Mouse (Mus musculus): Measurements from ENCODE around the gene Tspan14. TPM values are rescaled to one million over a fixed set of nuclear protein-coding genes. Genes with fewer than 3 reads are reported as not detected.

Tspan14 gene
- polyA plus RNA-seq, 1 experiment from 2014 or later, result 88.2 TPM

DNA sequence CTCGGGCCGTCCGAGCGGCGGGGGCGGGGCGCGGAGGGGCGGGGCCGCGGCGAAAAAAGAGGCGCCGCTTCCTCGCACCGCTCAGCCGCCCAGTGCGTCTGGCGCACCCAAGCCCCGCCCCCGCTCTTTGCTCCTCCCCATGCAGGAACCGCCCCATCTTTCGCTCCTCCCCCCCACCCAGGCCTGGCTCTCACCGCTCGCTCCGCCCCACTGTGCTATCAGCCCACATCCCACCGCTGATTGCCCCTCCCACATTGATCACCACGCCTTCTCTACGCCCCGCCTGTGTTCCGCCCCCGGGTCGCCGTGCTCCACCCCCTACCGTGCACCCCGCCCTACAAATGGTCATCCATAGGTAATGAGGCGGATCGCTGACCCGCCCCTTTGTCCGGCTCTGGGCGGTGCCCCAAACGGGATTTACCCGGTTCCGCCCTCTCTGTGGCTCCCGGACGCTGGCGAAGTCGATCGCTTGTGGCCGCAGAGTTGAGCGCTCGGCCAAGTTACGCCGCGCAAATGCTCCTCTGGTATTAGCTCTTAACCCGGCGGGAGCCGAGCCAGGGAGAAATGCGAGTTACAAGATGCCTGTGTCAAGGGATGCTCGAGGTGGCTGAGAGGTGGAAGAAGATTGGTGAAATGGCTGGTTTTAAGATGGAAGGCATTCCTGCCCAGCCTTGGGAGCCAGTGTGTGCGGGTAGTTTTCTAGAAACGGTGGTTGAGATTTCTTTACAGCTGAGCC lies 423 bp upstream of the Tspan14 start:
- H3K4me2 ChIP-seq (replicated peaks; ENCODE audit: low read depth, low read length), result peak overlapping the region; percentile 86
- 2% methylated on average over 39 of the region's 62 CpGs for WGBS

DNA sequence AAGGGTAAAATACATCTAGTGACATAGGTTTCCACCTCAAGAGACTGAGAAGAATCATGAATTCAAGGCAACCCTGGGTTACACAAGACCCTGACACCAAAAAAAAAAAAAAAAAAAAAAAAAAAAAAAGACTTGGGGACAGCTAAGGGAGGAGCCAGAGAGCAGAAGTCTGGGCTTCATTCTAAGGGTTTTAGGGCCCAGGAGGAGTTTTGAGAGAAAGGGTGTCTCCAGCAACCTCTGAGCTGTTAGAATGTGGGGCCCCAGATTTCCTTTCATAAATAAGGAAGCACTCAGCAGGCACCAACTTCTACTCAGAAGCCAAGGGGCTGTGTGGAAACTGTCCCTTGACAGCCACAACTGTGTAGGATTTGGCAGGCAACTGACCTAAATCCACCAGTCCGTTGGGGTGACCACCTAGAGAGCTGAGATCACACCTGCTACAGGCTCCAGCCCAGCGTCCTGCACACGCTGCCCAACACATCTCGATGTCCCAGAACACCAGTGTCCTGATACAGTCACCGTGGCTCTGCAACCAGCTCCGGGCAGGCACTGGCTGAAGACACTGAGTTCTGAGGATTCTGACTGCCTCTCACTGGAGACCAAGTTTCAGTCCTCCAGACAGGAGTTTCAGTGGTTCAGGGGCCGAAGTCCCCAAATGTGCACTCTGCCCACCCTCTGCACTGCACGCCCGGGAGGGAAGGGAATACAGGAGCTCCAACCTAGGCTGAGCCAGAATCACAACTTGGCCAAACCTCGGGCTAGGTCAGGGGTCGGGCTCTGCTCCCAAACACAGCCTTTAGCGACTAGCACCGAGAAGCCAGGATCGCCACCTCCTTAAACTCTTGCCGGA lies 875 bp downstream of the Tspan14 start:
- Histone ChIP-seq H3K27me3 (ENCODE audit: control insufficient read depth, insufficient read depth, low read length) (no peaks in the 10 kb centered on the region), H3K4me2 (replicated peaks; ENCODE audit: low read depth, low read length) (peak overlapping the region; percentile 86), H3K4me3 (ENCODE audit: low read depth, low read length) (peak overlapping the region; percentile 89), H3K36me3 (ENCODE audit: control insufficient read depth, insufficient read depth, low read length) (no peaks in the 10 kb centered on the region), H3K9me3 (ENCODE audit: control insufficient read depth, low read depth, low read length) (no peaks in the 10 kb centered on the region), H3K9ac (replicated peaks; ENCODE audit: low read depth, low read length) (peak overlapping the region; percentile 79), H3K4me1 (ENCODE audit: control insufficient read depth, insufficient read depth, low read length) (peaks cover 21% of the 10 kb centered on the region; the same call in 1 of the 2 replicates), H3K27ac (ENCODE audit: low read length) (peak overlapping the region; percentile 80; the same call in 1 of the 2 replicates)
- under 1% methylated on average over 15 of the region's 15 CpGs for WGBS
- 0 out of 2 replicates have a peak, but pooled peaks have one; percentile 1 for ATAC-seq (ENCODE audit: insufficient number of reproducible peaks, insufficient read depth, low FRiP score, low read depth)

More for the DNA sequence above, 423 bp upstream of the Tspan14 start:
- Histone ChIP-seq H3K9ac (replicated peaks; ENCODE audit: low read depth, low read length) (peak overlapping the region; percentile 79), H3K36me3 (ENCODE audit: control insufficient read depth, insufficient read depth, low read length) (no peaks in the 10 kb centered on the region), H3K27ac (ENCODE audit: low read length) (peak overlapping the region; percentile 80), H3K27me3 (ENCODE audit: control insufficient read depth, insufficient read depth, low read length) (no peaks in the 10 kb centered on the region), H3K4me1 (ENCODE audit: control insufficient read depth, insufficient read depth, low read length) (peaks cover 20% of the 10 kb centered on the region; the same call in 1 of the 2 replicates), H3K4me3 (ENCODE audit: low read depth, low read length) (peak overlapping the region; percentile 89), H3K9me3 (ENCODE audit: control insufficient read depth, low read depth, low read length) (no peaks in the 10 kb centered on the region)
- peak; percentile 93 for ATAC-seq (ENCODE audit: insufficient number of reproducible peaks, insufficient read depth, low FRiP score, low read depth)

DNA sequence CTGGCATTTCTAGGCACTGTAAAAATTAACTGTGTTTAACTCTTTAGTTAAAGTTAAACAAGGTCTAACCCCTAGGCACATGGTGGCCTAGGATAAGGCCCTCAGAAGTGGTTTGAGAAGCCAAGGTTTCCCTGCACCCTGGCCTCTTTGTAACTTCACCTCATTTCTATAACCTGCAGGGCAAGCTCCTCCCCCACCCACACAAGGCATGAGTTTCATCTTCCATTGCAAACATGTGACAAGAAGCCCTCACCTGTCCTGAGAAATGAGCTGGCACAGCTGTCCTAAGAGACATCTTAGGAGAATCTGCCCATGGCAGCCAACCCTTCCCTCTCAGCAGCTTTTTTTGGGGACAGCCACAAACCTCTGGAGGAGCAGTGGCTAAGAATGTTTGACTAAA lies 1.7 kb downstream of the Tspan14 start:
- H3K9me3 ChIP-seq (ENCODE audit: control insufficient read depth, low read depth, low read length), result no peaks in the 10 kb centered on the region
- no peaks in the 10 kb centered on the region for H3K36me3 ChIP-seq (ENCODE audit: control insufficient read depth, insufficient read depth, low read length)
- no peak overlapping the region for H3K27ac ChIP-seq (ENCODE audit: low read length)
- H3K4me1 ChIP-seq (ENCODE audit: control insufficient read depth, insufficient read depth, low read length), result peaks cover 27% of the 10 kb centered on the region
- peak overlapping the region; percentile 89 for H3K4me3 ChIP-seq (ENCODE audit: low read depth, low read length)
- H3K4me2 ChIP-seq (replicated peaks; ENCODE audit: low read depth, low read length), result peak overlapping the region; percentile 86
- H3K9ac ChIP-seq (replicated peaks; ENCODE audit: low read depth, low read length), result no peak overlapping the region
- ATAC-seq (ENCODE audit: insufficient number of reproducible peaks, insufficient read depth, low FRiP score, low read depth), result no peak
- H3K27me3 ChIP-seq (ENCODE audit: control insufficient read depth, insufficient read depth, low read length), result no peaks in the 10 kb centered on the region

DNA sequence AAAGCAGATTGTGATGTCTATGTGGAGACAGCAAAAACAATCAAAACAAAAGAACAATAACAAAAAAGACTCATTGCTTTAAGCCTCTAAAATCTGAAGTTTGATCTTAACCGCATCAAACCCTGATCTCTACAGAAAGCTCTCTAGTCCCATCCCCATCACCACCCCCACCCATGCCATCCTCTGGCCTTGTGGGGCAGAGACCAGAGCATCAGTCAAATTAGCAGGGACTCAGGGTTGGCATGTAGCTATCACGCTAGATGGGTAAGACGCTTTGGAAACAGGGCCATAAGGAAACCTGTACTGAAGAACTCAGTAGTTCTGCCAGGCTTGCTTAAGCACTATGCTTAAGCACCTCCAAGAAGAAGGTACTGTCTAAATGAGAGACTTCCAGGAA lies 2.4 kb downstream of the Tspan14 start:
- peak overlapping the region; percentile 86; the same call in 1 of the 2 replicates for H3K4me2 ChIP-seq (replicated peaks; ENCODE audit: low read depth, low read length)
- ATAC-seq (ENCODE audit: insufficient number of reproducible peaks, insufficient read depth, low FRiP score, low read depth), result no peak
- H3K9me3 ChIP-seq (ENCODE audit: control insufficient read depth, low read depth, low read length), result no peaks in the 10 kb centered on the region
- H3K27ac ChIP-seq (ENCODE audit: low read length), result no peak overlapping the region
- H3K9ac ChIP-seq (replicated peaks; ENCODE audit: low read depth, low read length), result no peak overlapping the region
- H3K4me1 ChIP-seq (ENCODE audit: control insufficient read depth, insufficient read depth, low read length), result peaks cover 34% of the 10 kb centered on the region
- no peaks in the 10 kb centered on the region for H3K27me3 ChIP-seq (ENCODE audit: control insufficient read depth, insufficient read depth, low read length)
- no peak overlapping the region for H3K4me3 ChIP-seq (ENCODE audit: low read depth, low read length)
- 95% methylated on average over 3 of the region's 3 CpGs for WGBS
- H3K36me3 ChIP-seq (ENCODE audit: control insufficient read depth, insufficient read depth, low read length), result no peaks in the 10 kb centered on the region

DNA sequence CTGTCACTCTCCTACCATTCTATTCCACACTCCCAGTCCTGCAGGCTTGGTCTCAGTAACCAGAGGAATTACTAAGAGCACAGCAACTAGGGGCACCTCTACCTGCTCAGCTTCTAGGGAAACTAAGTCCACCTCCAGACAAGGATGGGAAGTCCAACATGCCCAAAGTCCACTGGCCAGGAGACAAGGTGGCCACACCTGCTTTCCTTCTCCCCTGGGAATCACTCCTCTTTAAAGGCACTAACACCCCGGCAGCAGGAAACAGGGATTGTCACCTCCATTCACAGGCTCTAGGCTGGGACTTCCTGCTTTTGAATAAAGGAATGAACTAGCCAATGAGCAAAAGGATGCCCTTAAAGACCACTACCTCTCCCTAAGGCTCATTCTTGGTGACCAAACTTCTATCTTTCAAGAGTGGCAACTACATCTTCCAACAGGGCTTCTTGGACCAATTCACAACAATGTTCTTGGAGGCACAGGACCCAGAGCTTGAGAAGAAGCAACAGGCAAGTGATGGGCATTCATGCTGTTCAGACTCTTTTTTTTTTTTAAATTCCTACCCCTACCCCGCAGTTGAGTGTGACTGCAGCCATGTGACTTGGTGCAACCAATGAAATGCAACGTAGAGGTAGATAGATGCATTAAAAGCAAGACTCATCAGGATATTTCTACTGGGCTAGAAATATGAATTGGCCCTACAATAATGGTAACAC lies 3.0 kb downstream of the Tspan14 start:
- no peak for ATAC-seq (ENCODE audit: insufficient number of reproducible peaks, insufficient read depth, low FRiP score, low read depth)
- WGBS, result 70% methylated on average over 3 of the region's 3 CpGs

DNA sequence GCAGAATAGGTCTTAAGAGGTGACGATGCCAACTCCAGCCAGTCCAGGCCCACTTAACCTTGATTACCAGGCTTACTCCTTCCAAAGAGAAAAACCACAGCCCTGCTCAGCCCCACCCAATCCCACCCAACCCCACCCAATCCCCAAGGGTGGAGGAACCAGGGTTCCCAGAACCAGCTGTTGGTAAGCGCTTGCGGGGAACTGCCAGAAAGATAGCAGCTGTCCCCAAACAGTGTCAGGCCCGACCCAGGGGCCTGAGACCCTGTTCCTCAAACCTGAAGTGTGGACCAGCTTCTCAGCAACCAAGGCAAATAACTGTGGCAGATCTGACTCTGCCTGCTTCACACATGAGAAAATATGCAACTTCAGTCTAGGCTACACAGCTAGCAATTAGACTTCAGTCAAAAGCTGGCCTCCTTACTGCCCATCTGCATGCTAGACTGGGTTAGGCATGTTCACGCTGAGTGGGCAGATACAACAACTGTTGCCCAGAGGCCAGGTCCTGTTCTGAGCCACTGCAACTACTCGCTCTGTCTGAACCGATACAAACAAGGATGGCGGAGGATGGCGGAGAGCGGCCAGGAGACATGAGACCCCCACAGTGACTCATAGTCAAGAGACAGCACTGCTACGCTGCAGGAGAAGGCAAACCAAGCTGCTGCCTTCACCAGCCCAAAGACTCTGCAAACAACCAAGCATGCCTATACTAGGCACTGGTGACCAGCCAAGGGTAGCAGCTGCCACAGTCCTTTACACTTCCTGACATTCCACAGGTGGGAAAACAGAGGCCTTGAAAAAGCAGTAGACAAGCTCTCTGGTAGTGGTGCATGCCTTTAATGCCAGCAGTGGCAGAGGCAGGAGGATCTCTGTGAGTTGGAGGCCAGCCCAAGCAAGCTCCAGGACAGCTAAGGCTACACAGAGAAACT lies 4.0 kb downstream of the Tspan14 start:
- Histone ChIP-seq H3K27ac (ENCODE audit: low read length) (no peak overlapping the region), H3K4me3 (ENCODE audit: low read depth, low read length) (no peak overlapping the region), H3K4me1 (ENCODE audit: control insufficient read depth, insufficient read depth, low read length) (peaks cover 49% of the 10 kb centered on the region), H3K4me2 (replicated peaks; ENCODE audit: low read depth, low read length) (no peak overlapping the region), H3K9ac (replicated peaks; ENCODE audit: low read depth, low read length) (no peak overlapping the region), H3K36me3 (ENCODE audit: control insufficient read depth, insufficient read depth, low read length) (no peaks in the 10 kb centered on the region), H3K27me3 (ENCODE audit: control insufficient read depth, insufficient read depth, low read length) (no peaks in the 10 kb centered on the region), H3K9me3 (ENCODE audit: control insufficient read depth, low read depth, low read length) (no peaks in the 10 kb centered on the region)
- 78% methylated on average over 11 of the region's 11 CpGs for WGBS
- no peak for ATAC-seq (ENCODE audit: insufficient number of reproducible peaks, insufficient read depth, low FRiP score, low read depth)

More for the DNA sequence above, 3.0 kb downstream of the Tspan14 start:
- H3K27me3 ChIP-seq (ENCODE audit: control insufficient read depth, insufficient read depth, low read length), result no peaks in the 10 kb centered on the region
- H3K4me1 ChIP-seq (ENCODE audit: control insufficient read depth, insufficient read depth, low read length), result peaks cover 39% of the 10 kb centered on the region
- no peak overlapping the region for H3K27ac ChIP-seq (ENCODE audit: low read length)
- H3K36me3 ChIP-seq (ENCODE audit: control insufficient read depth, insufficient read depth, low read length), result no peaks in the 10 kb centered on the region
- H3K4me2 ChIP-seq (replicated peaks; ENCODE audit: low read depth, low read length), result no peak overlapping the region
- H3K9ac ChIP-seq (replicated peaks; ENCODE audit: low read depth, low read length), result no peak overlapping the region
- H3K9me3 ChIP-seq (ENCODE audit: control insufficient read depth, low read depth, low read length), result no peaks in the 10 kb centered on the region
- no peak overlapping the region for H3K4me3 ChIP-seq (ENCODE audit: low read depth, low read length)

DNA sequence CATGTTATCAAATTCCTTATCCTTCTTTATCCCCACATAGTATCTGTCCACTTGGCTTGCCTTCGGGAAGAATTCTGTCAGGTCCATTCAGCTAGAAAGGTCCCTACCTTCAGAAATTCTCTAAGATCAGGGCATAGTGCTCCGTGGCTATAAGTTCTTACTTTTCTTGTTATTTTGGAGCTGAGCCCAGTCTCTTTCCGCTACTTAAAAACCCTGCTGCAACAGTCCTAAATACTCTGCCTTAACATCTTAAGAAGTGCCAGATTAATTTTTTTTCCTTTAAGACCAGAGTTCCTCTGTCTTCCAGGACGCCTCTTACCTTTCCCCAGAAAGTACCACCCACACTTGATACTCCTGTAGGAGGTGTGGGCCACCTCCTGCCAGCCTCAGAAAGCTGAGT lies 6.4 kb downstream of the Tspan14 start:
- no peak overlapping the region for H3K4me3 ChIP-seq (ENCODE audit: low read depth, low read length)
- H3K36me3 ChIP-seq (ENCODE audit: control insufficient read depth, insufficient read depth, low read length), result no peaks in the 10 kb centered on the region
- no peaks in the 10 kb centered on the region for H3K9me3 ChIP-seq (ENCODE audit: control insufficient read depth, low read depth, low read length)
- H3K27ac ChIP-seq (ENCODE audit: low read length), result peak overlapping the region; percentile 94; the same call in 1 of the 2 replicates
- no peaks in the 10 kb centered on the region for H3K27me3 ChIP-seq (ENCODE audit: control insufficient read depth, insufficient read depth, low read length)
- no peak for ATAC-seq (ENCODE audit: insufficient number of reproducible peaks, insufficient read depth, low FRiP score, low read depth)
- H3K4me2 ChIP-seq (replicated peaks; ENCODE audit: low read depth, low read length), result no peak overlapping the region
- peaks cover 72% of the 10 kb centered on the region for H3K4me1 ChIP-seq (ENCODE audit: control insufficient read depth, insufficient read depth, low read length)
- no peak overlapping the region for H3K9ac ChIP-seq (replicated peaks; ENCODE audit: low read depth, low read length)
- WGBS, result 30% methylated on average over 4 of the region's 4 CpGs
